Mouse (Mus musculus) brain, adult 2 months (tissue): ENCODE results near the gene Gm38393.

ENCODE experiments used
- DNase-seq: peaks from one replicate; pipeline ENCODE4 v3.0.0; 2011; ENCODE audit warnings: low read depth, low spot score

Gene Gm38393

GRCm38 (mm10) chr7:60004606-60005330 lies at the start of gene Gm38393, which contains the start of gene Snurf:
Gm38393 (minus strand) TSS chr7:60005064.
Snurf (minus strand) TSS chr7:60005049.
- peak; percentile 94 for DNase-seq

- DNase-seq, result peak; percentile 83
These were observed 42.8 kb upstream of the Gm38393 start for GRCm38 (mm10) chr7:60047481-60048201.

DNA sequence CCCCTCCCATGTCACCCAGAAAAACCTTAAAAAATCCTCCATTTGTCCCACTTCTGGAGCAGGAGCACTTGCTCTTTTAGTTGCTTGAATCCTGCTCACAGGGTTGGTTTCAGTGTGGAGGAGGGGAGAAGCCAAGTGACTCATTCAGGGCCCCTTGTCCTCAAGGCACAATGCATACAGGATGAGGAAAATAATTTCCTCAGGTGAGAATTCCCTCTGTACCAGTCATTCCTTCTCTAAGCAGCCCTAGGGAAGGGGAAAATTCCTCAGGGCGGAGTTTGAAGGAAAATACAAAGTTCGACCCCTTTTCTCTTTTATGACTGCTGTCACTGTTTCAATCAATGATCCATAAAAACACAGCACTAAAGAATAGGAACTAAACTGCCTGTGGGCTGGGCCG lies 8.3 kb upstream of the Gm38393 start:
- DNase-seq, result no peak

DNA sequence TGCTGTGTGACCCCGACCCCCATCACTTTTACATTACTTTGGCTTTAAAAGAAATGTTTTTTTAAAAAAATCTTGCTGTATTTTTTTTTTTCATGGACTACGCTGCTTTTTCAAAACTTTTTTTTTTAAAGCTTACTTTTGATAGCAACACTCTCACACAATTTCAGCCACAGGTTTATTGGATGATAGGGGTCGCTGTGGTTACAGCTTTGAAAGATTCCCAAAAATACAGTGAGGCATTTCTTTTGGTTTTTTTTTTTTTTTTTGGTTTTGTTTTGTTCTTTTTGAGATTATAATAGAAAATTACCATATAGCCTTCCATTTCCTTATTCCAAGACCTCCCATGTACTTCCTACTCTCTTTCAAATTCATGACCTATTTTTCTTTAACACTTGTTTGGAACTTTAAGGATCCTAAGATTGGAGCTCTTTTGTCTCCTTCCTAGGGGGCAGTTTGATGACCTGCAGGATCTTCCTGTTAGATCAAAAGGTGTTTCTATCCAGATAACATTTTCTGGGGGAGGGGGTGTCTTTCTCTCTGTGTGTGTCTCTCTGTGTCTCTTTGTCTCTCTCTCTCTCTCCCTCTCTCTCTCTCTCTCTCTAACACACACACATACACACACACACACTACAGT lies 3.0 kb upstream of the Gm38393 start:
- DNase-seq, result peak; percentile 31

DNA sequence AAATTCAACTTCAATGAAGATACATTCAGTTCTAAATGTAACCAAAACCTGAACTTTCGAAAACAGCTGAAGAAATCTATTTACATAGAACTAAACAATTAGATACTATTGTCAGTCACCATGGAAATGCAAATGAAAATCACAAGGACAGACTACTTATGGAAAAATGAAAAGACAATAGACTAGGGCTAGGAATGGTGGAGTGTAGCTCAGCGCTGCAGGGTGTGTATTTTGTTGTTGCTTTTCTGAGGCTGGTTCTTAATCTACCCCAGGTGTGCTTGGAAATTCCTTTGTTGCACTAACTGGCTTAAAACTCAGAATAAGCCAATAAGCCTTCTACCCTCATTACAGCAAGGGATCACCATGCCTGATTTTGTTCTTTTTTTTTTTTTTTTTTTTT lies 1.4 kb upstream of the Gm38393 start:
- DNase-seq, result no peak

- DNase-seq, result peak; percentile 64
These were observed 801 bp downstream of the Gm38393 start for GRCm38 (mm10) chr7:60003921-60004605.

- peak; percentile 74 for DNase-seq
These were observed 1.6 kb downstream of the Gm38393 start for GRCm38 (mm10) chr7:60003006-60003865.

- no peak for DNase-seq
These were observed 26.2 kb downstream of the Gm38393 start for GRCm38 (mm10) chr7:59978646-59979045.
